Mouse (Mus musculus): ENCODE measurements around the gene Nudt16l1. TPM values are rescaled to one million over a fixed set of nuclear protein-coding genes. Genes with fewer than 3 reads are reported as not detected.
A peak's percentile ranks its signal among the peaks of the same experiment; 100 is the strongest.

Gene Nudt16l1
- polyA plus RNA-seq, 1 experiment from 2014 or later: 138 TPM

GRCm38 (mm10) chr16:4922481-4922880 is 16.1 kb upstream of the Nudt16l1 start:
- no peaks in the 10 kb centered on the region for H3K9me3 ChIP-seq
- H3K27me3 ChIP-seq (ENCODE audit: poor library complexity, severe bottlenecking): no peaks in the 10 kb centered on the region
- 0 out of 2 replicates have a peak, but pooled peaks cover 4% of the 10 kb centered on the region for H3K4me1 ChIP-seq
- DNase-seq (ENCODE audit: extremely low spot score, low spot score): no peak
- no peak overlapping the region for H3K4me3 ChIP-seq
- no peak overlapping the region for H3K27ac ChIP-seq
- peaks cover 61% of the 10 kb centered on the region for H3K36me3 ChIP-seq (replicated peaks)
- WGBS: 97% methylated on average over 6 of the region's 6 CpGs

- WGBS: 92% methylated on average over 5 of the region's 5 CpGs
- DNase-seq (ENCODE audit: extremely low spot score, low spot score): no peak
- peaks cover 73% of the 10 kb centered on the region for H3K36me3 ChIP-seq (replicated peaks)
- 0 out of 2 replicates have a peak, but pooled peaks cover 4% of the 10 kb centered on the region for H3K4me1 ChIP-seq
- H3K27ac ChIP-seq: no peak overlapping the region
- no peaks in the 10 kb centered on the region for H3K9me3 ChIP-seq
- no peaks in the 10 kb centered on the region for H3K27me3 ChIP-seq (ENCODE audit: poor library complexity, severe bottlenecking)
- no peak overlapping the region for H3K4me3 ChIP-seq
Observed at GRCm38 (mm10) chr16:4923996-4924395, 14.6 kb upstream of the Nudt16l1 start.

- H3K4me1 ChIP-seq: 0 out of 2 replicates have a peak, but pooled peaks cover 4% of the 10 kb centered on the region
- peaks cover 99% of the 10 kb centered on the region for H3K36me3 ChIP-seq (replicated peaks)
- WGBS: 95% methylated on average over 7 of the region's 7 CpGs
- no peak for DNase-seq (ENCODE audit: extremely low spot score, low spot score)
- no peaks in the 10 kb centered on the region for H3K9me3 ChIP-seq
- H3K27me3 ChIP-seq (ENCODE audit: poor library complexity, severe bottlenecking): no peaks in the 10 kb centered on the region
- no peak overlapping the region for H3K4me3 ChIP-seq
- H3K27ac ChIP-seq: no peak overlapping the region
Observed at GRCm38 (mm10) chr16:4927967-4928366, 10.6 kb upstream of the Nudt16l1 start.

- Histone ChIP-seq H3K9me3 (no peaks in the 10 kb centered on the region), H3K27me3 (ENCODE audit: poor library complexity, severe bottlenecking) (no peaks in the 10 kb centered on the region), H3K4me1 (0 out of 2 replicates have a peak, but pooled peaks cover 4% of the 10 kb centered on the region), H3K36me3 (replicated peaks) (peaks cover 99% of the 10 kb centered on the region), H3K4me3 (no peak overlapping the region), H3K27ac (no peak overlapping the region)
- 89% methylated on average over 2 of the region's 2 CpGs for WGBS
- DNase-seq (ENCODE audit: extremely low spot score, low spot score): no peak
Observed at GRCm38 (mm10) chr16:4928474-4928873, 10.1 kb upstream of the Nudt16l1 start.

DNA sequence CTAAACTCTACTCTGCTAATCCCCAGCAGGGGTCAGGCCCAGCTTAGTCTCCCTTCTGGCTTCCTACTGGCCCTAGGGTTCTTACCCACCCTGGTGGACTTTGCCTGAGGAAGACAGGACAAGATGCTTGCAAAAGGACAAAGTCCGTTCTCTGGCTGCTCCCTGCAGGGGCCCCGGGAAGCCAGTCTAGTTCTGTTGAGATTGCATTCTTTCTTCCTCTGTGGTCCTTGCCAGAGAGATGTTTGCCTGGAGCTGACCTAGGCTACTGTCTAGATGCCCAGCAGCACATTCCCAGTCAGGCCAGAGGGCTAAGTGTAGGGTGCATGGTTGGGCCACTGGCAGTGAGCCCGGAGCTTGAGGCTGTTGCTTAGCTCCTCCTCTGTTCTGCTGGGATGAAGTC is 6.1 kb upstream of the Nudt16l1 start:
- Histone ChIP-seq H3K4me3 (no peak overlapping the region), H3K36me3 (replicated peaks) (peaks cover 100% of the 10 kb centered on the region), H3K4me1 (no peaks in the 10 kb centered on the region), H3K27ac (no peak overlapping the region), H3K27me3 (ENCODE audit: poor library complexity, severe bottlenecking) (no peaks in the 10 kb centered on the region), H3K9me3 (no peaks in the 10 kb centered on the region)
- 81% methylated on average over 3 of the region's 3 CpGs for WGBS
- no peak for DNase-seq (ENCODE audit: extremely low spot score, low spot score)

DNA sequence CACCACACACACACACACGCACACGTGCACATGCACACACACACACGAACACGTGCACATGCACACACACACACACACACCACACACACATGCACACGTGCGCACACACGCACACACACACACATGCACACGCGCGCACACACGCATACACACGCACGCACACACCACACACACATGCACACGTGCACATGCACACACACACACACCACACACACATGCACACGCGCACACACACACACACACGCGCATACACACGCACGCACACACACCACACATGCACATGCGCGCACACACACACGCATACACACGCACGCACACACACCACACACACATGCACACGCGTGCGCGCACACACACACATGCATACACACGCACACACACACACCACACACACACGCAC is 3.1 kb upstream of the Nudt16l1 start:
- H3K27ac ChIP-seq: no peak overlapping the region
- no peaks in the 10 kb centered on the region for H3K27me3 ChIP-seq (ENCODE audit: poor library complexity, severe bottlenecking)
- peaks cover 84% of the 10 kb centered on the region for H3K36me3 ChIP-seq (replicated peaks)
- DNase-seq (ENCODE audit: extremely low spot score, low spot score): no peak
- 98% methylated on average over 31 of the region's 31 CpGs for WGBS
- H3K4me3 ChIP-seq: no peak overlapping the region
- no peaks in the 10 kb centered on the region for H3K9me3 ChIP-seq
- H3K4me1 ChIP-seq: peaks cover 21% of the 10 kb centered on the region

DNA sequence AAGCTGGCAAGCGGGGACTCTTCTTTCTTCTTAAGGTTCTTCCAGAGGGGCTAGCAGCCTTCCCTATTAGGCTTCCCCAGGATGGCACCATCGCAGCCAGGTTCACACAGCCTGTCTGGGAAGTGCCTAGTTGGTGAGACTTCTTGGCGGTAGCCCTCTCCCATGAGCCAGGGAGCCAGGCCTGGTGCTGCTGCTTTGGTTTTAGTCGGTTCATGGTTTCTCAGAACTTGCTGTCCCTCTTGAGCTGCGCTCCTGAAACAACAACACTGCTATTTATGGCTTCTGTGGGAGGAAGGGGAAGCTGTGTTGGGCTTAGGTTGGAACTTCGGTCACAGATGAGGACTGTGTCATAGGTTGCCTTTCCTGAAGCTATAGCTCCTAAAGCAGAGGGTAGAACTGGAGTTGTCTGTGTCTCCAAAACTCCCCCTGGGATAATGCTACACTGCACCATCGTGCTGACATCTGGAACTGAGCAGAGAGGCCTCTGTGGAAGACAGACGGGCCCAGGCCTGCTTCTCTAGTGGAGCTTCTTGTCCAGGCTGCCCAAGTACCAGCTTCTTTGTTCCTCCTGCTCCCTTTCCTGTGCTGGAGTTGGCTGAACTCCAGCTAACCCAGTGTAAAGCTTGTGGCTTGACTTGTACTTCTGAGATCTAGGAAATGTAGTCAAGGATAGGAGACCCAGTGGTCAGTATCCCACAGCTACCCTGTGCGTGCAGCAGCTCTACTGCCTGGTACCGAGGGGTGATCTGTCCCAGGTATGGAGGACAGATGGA is 2.4 kb upstream of the Nudt16l1 start:
- peaks cover 22% of the 10 kb centered on the region for H3K4me1 ChIP-seq
- no peak overlapping the region for H3K27ac ChIP-seq
- DNase-seq (ENCODE audit: extremely low spot score, low spot score): no peak
- WGBS: 87% methylated on average over 10 of the region's 10 CpGs
- peaks cover 84% of the 10 kb centered on the region for H3K36me3 ChIP-seq (replicated peaks)
- no peaks in the 10 kb centered on the region for H3K27me3 ChIP-seq (ENCODE audit: poor library complexity, severe bottlenecking)
- no peak overlapping the region for H3K4me3 ChIP-seq
- no peaks in the 10 kb centered on the region for H3K9me3 ChIP-seq

GRCm38 (mm10) chr16:4937351-4938190 is 990 bp upstream of the Nudt16l1 start:
- H3K9me3 ChIP-seq: no peaks in the 10 kb centered on the region
- peaks cover 22% of the 10 kb centered on the region for H3K4me1 ChIP-seq
- WGBS: 90% methylated on average over 8 of the region's 8 CpGs
- no peaks in the 10 kb centered on the region for H3K27me3 ChIP-seq (ENCODE audit: poor library complexity, severe bottlenecking)
- no peak for DNase-seq (ENCODE audit: extremely low spot score, low spot score)
- peaks cover 84% of the 10 kb centered on the region for H3K36me3 ChIP-seq (replicated peaks)
- no peak overlapping the region for H3K4me3 ChIP-seq
- H3K27ac ChIP-seq: no peak overlapping the region

- DNase-seq (ENCODE audit: extremely low spot score, low spot score): peak; percentile 95
- peak overlapping the region; percentile 90 for H3K27ac ChIP-seq
- H3K9me3 ChIP-seq: no peaks in the 10 kb centered on the region
- H3K36me3 ChIP-seq (replicated peaks): peaks cover 84% of the 10 kb centered on the region
- peaks cover 22% of the 10 kb centered on the region for H3K4me1 ChIP-seq
- WGBS: under 1% methylated on average over 28 of the region's 28 CpGs
- H3K4me3 ChIP-seq: peak overlapping the region; percentile 81
- H3K27me3 ChIP-seq (ENCODE audit: poor library complexity, severe bottlenecking): no peaks in the 10 kb centered on the region
Observed at GRCm38 (mm10) chr16:4938989-4939388, 428 bp downstream of the Nudt16l1 start.

DNA sequence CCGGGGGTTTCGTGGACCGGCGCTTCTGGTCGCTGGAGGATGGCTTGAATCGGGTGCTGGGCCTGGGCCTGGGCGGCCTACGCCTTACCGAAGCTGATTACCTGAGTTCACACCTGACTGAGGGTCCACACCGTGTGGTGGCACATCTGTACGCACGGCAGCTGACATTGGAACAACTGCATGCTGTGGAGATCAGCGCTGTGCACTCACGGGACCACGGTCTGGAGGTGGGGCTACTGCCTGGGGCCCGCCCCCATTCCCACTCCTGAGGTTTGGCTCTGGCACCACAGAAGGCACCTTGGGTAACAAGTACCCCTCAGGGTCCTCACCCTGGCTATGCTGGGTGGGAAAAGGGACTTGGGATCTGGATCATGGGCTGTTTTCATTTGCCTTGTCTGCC is 851 bp downstream of the Nudt16l1 start:
- Histone ChIP-seq H3K36me3 (replicated peaks) (peaks cover 84% of the 10 kb centered on the region), H3K27ac (peak overlapping the region; percentile 90), H3K4me1 (peaks cover 22% of the 10 kb centered on the region), H3K27me3 (ENCODE audit: poor library complexity, severe bottlenecking) (no peaks in the 10 kb centered on the region), H3K9me3 (no peaks in the 10 kb centered on the region), H3K4me3 (peak overlapping the region; percentile 81)
- WGBS: 4% methylated on average over 16 of the region's 16 CpGs
- peak; percentile 20 for DNase-seq (ENCODE audit: extremely low spot score, low spot score)

DNA sequence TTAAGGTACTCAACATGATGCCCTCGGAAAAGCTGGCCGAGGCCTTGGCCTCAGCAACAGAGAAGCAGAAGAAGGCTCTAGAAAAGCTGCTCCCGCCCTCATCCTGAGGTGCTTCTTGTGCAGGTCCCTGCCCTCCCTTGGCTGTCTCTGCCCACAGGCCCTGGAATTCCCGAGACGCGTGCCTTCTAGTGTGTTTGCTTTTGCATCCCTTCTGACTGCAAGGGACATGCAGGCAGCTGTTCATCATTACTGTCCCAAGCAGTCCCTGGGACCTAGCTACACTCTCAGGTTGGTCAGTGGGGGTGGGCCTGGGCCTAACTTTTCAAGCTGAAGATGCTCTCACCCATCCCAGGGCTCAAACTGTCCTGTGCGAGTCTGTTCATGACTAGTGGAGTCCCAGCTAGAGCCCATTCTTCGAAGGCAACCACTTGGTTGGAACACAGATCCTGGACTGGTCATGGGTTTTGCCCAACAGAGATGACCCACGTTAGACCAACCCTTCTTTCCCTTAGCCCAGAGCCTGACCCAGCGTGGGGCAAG is 1.8 kb downstream of the Nudt16l1 start:
- Histone ChIP-seq H3K27ac (no peak overlapping the region), H3K27me3 (ENCODE audit: poor library complexity, severe bottlenecking) (no peaks in the 10 kb centered on the region), H3K4me3 (peak overlapping the region; percentile 81), H3K4me1 (peaks cover 22% of the 10 kb centered on the region), H3K36me3 (replicated peaks) (peaks cover 84% of the 10 kb centered on the region), H3K9me3 (no peaks in the 10 kb centered on the region)
- no peak for DNase-seq (ENCODE audit: extremely low spot score, low spot score)
- 87% methylated on average over 10 of the region's 10 CpGs for WGBS

DNA sequence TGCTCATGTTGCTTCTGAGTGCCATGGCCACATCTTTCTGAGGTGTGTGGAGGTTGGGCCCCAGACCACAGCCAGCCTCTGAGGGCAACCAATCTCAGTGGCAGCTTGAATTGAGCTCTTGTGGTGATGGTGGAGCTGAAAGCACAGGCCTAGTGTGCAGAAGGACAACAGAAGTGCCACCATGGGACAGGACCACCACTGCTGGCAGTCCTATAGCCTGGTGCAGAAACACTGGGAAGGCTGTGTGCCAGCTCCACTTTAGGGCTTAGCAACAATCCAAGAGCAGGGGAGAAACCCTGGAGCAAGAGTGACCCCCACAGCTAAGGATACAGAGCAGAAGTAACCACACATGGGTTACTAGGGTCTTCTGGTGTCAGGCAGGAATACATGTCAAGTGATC is 2.5 kb downstream of the Nudt16l1 start:
- no peaks in the 10 kb centered on the region for H3K9me3 ChIP-seq
- DNase-seq (ENCODE audit: extremely low spot score, low spot score): no peak
- H3K4me3 ChIP-seq: no peak overlapping the region
- peaks cover 22% of the 10 kb centered on the region for H3K4me1 ChIP-seq
- H3K27me3 ChIP-seq (ENCODE audit: poor library complexity, severe bottlenecking): no peaks in the 10 kb centered on the region
- H3K27ac ChIP-seq: no peak overlapping the region
- peaks cover 84% of the 10 kb centered on the region for H3K36me3 ChIP-seq (replicated peaks)

DNA sequence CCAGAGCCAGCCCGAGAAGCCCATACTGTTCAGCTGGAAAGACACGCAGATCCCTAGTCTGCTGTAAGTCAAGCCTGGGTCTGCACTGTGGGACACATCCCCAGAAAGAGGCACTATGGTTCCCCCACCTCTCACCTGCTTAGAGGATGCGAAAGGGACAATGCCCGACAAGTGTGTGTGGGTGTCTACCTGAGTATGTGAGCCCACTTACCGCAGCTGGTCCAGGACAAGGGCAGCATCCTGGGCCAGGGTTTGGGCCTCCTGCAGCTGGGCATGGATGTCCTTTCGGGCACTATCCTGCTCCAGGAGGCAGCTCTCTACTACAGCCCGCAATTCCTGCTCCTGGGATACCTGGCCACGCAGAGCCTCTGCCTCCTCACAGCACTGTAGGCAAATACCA is 4.3 kb downstream of the Nudt16l1 start:
- Histone ChIP-seq H3K9me3 (no peaks in the 10 kb centered on the region), H3K36me3 (replicated peaks) (peaks cover 84% of the 10 kb centered on the region), H3K27me3 (ENCODE audit: poor library complexity, severe bottlenecking) (no peaks in the 10 kb centered on the region), H3K27ac (no peak overlapping the region), H3K4me3 (no peak overlapping the region), H3K4me1 (peaks cover 22% of the 10 kb centered on the region)
- 92% methylated on average over 8 of the region's 8 CpGs for WGBS
- no peak for DNase-seq (ENCODE audit: extremely low spot score, low spot score)

Measured in forebrain, embryonic 10.5 days (tissue).